Comparison of ENCODE assay signal across 1 mouse cellular context in genomic region chr2:27039286-27039685, GRCm38 (mm10).
A peak's percentile ranks its signal among the peaks of the same experiment; 100 is the strongest.
TF ChIP-seq lines count a peak whose summit lies in the region.

No protein-coding gene starts in this region.

TF ChIP-seq in MEL, 35 proteins besides CTCF, POLR2A, EP300 and RAD21 (continued from another document):
- TF ChIP-seq MYC (IDR thresholded peaks at IDR 0.05; ENCODE audit: low read depth, low read length) = 0 out of 2 replicates have a peak, but pooled peaks have one; percentile 29
- TF ChIP-seq USF1 (IDR thresholded peaks at IDR 0.05; ENCODE audit: low read depth, low read length) = peak; percentile 54
- no peak for TF ChIP-seq TAL1 (IDR thresholded peaks at IDR 0.05; ENCODE audit: low read length)
- TF ChIP-seq BHLHE40 (IDR thresholded peaks at IDR 0.05; ENCODE audit: borderline replicate concordance, low read depth, low read length) = no peak
- no peak for TF ChIP-seq ZMIZ1 (IDR thresholded peaks at IDR 0.05; ENCODE audit: low read depth, low read length)
